Mouse (Mus musculus): ENCODE results near the gene Zkscan16. TPM values are rescaled to one million over a fixed set of nuclear protein-coding genes. Genes with fewer than 3 reads are reported as not detected.
A peak's percentile ranks its signal among the peaks of the same experiment; 100 is the strongest.

Zkscan16 gene
- polyA plus RNA-seq, 1 experiment from 2014 or later = not detected

DNA sequence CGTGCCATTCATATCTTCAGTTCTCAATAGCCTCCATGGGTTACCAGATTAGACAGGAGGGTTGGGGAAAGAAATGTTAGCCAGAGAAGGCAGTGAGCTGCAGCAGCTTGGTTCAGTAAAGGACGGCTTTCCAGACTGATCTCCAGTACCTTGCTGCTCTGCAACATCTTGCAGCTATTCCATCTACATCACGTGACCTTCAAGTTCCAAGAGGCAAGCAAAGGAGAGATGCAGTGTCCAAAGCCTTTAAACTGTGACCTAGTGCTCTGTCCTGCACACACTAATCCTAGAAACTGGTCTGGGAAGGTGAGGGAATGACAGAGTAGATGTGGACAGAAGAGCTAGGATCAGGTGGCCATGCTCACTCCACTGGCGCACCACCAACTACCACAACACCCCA is 19.8 kb downstream of the Zkscan16 start:
- H3K9ac ChIP-seq (ENCODE audit: low read length) = no peak overlapping the region
- no peak overlapping the region for H3K27ac ChIP-seq (ENCODE audit: low read length)
- no peaks in the 10 kb centered on the region for H3K9me3 ChIP-seq (replicated peaks; ENCODE audit: control insufficient read depth, low read length)
- no peaks in the 10 kb centered on the region for H3K4me1 ChIP-seq (ENCODE audit: control insufficient read depth, insufficient read depth, low read length)
- ATAC-seq (replicated peaks; ENCODE audit: extremely low read depth, insufficient read depth, low FRiP score) = no peak
- H3K4me2 ChIP-seq (ENCODE audit: low read depth, low read length) = no peak overlapping the region
- no peaks in the 10 kb centered on the region for H3K27me3 ChIP-seq (ENCODE audit: control insufficient read depth, insufficient read depth, low read length)
- H3K36me3 ChIP-seq (ENCODE audit: control insufficient read depth, insufficient read depth) = no peaks in the 10 kb centered on the region
- no peak overlapping the region for H3K4me3 ChIP-seq (ENCODE audit: low read length)
- WGBS = 84% methylated on average over 4 of the region's 4 CpGs

DNA sequence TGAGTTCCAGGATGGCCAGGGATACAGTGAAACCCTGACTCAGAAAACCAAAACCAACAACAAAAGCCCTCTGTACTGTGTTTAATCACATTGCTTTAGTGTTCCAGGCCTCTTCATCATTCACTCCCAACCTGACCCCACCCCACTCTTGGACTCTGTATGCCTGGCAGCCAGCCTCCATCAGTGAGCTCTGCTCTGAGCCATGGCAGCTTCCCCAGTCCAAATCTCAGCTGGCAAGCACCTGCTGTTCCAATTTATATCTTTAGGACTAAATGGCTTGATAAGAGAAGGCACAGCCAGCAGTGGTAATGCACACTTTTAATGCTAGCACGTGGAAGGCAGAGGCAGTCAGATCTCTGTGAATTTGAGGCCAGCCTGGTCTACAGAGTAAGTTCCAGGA is 21.7 kb downstream of the Zkscan16 start:
- no peaks in the 10 kb centered on the region for H3K27me3 ChIP-seq (ENCODE audit: control insufficient read depth, insufficient read depth, low read length)
- no peak overlapping the region for H3K4me3 ChIP-seq (ENCODE audit: low read length)
- H3K27ac ChIP-seq (ENCODE audit: low read length) = no peak overlapping the region
- 72% methylated on average over 1 of the region's 1 CpGs for WGBS
- no peaks in the 10 kb centered on the region for H3K4me1 ChIP-seq (ENCODE audit: control insufficient read depth, insufficient read depth, low read length)
- ATAC-seq (replicated peaks; ENCODE audit: extremely low read depth, insufficient read depth, low FRiP score) = no peak
- no peaks in the 10 kb centered on the region for H3K9me3 ChIP-seq (replicated peaks; ENCODE audit: control insufficient read depth, low read length)
- no peak overlapping the region for H3K9ac ChIP-seq (ENCODE audit: low read length)
- no peaks in the 10 kb centered on the region for H3K36me3 ChIP-seq (ENCODE audit: control insufficient read depth, insufficient read depth)
- no peak overlapping the region for H3K4me2 ChIP-seq (ENCODE audit: low read depth, low read length)

DNA sequence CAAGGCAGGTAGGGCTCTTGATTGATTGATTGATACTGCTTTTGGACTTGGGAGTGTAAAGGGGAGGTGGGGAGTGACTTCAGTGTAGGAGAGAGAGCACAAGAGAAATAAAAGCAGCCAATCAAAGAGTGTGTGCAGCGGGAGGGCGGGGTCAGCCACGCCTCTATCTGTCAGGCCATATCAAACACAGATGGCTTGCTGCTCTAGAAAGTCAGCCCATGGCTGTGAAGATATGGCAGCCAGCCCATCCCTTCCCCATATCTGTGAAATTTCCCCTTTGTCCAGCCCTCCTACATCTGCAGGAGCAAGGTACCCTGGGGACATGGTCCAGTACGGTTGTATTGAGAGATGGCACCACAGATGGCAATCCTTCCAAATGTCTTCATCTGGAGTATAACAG is 27.2 kb downstream of the Zkscan16 start:
- Histone ChIP-seq H3K9me3 (replicated peaks; ENCODE audit: control insufficient read depth, low read length) (0 out of 2 replicates have a peak, but pooled peaks cover 2% of the 10 kb centered on the region), H3K27ac (ENCODE audit: low read length) (no peak overlapping the region)
- ATAC-seq (replicated peaks; ENCODE audit: extremely low read depth, insufficient read depth, low FRiP score) = no peak

DNA sequence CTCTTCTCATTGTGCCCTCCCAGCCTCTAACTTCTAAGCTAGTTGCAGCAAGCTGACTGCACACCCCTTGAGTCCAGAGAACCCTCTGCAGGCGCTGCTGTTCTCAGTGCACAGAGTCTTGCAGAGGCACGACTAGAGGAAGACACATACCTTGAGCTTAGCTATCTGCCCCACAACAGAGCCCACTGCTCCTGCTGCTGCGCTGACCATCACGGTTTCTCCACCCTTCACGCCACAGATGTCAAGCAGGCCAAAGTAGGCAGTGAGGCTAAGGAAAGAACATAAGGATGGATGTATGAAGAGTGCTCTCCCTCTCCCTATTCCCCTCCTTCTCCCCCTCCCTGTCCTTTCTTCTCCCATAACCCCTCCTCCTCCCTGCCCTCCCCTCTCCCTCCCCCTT is 32.3 kb downstream of the Zkscan16 start:
- H3K4me1 ChIP-seq (ENCODE audit: control insufficient read depth, insufficient read depth, low read length) = no peaks in the 10 kb centered on the region
- no peaks in the 10 kb centered on the region for H3K27me3 ChIP-seq (ENCODE audit: control insufficient read depth, insufficient read depth, low read length)
- H3K9me3 ChIP-seq (replicated peaks; ENCODE audit: control insufficient read depth, low read length) = 0 out of 2 replicates have a peak, but pooled peaks cover 2% of the 10 kb centered on the region
- no peak overlapping the region for H3K4me3 ChIP-seq (ENCODE audit: low read length)
- H3K4me2 ChIP-seq (ENCODE audit: low read depth, low read length) = no peak overlapping the region
- no peak for ATAC-seq (replicated peaks; ENCODE audit: extremely low read depth, insufficient read depth, low FRiP score)
- 83% methylated on average over 5 of the region's 5 CpGs for WGBS
- H3K36me3 ChIP-seq (ENCODE audit: control insufficient read depth, insufficient read depth) = peaks cover 2% of the 10 kb centered on the region; the same call in 1 of the 2 replicates
- H3K27ac ChIP-seq (ENCODE audit: low read length) = no peak overlapping the region
- H3K9ac ChIP-seq (ENCODE audit: low read length) = no peak overlapping the region

More for the DNA sequence above, 27.2 kb downstream of the Zkscan16 start:
- 82% methylated on average over 4 of the region's 4 CpGs for WGBS
- H3K4me3 ChIP-seq (ENCODE audit: low read length) = no peak overlapping the region
- no peaks in the 10 kb centered on the region for H3K27me3 ChIP-seq (ENCODE audit: control insufficient read depth, insufficient read depth, low read length)
- H3K4me2 ChIP-seq (ENCODE audit: low read depth, low read length) = no peak overlapping the region
- no peak overlapping the region for H3K9ac ChIP-seq (ENCODE audit: low read length)
- H3K4me1 ChIP-seq (ENCODE audit: control insufficient read depth, insufficient read depth, low read length) = no peaks in the 10 kb centered on the region
- no peaks in the 10 kb centered on the region; the same call in 1 of the 2 replicates for H3K36me3 ChIP-seq (ENCODE audit: control insufficient read depth, insufficient read depth)

DNA sequence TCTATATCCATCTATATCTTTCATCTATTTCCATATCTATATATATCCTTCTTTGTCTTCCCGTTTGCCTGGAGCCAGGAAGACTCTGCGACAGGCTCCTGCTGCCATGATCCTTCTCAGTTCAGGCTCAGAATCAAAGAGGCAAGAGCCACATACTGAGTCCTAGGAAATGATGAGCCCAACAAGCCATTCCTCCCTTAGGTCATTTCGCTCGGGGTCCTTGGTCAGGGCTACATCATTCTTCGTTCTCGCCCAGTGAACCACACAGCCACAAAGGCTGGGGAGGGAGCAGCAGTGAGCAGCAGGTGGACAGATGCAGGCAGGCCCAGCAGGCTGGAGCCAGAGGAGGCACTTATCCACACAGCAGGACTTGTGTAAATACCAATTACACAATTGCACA is 38.0 kb downstream of the Zkscan16 start:
- H3K27me3 ChIP-seq (ENCODE audit: control insufficient read depth, insufficient read depth, low read length) = no peaks in the 10 kb centered on the region
- H3K4me1 ChIP-seq (ENCODE audit: control insufficient read depth, insufficient read depth, low read length) = peaks cover 3% of the 10 kb centered on the region
- no peak overlapping the region for H3K4me2 ChIP-seq (ENCODE audit: low read depth, low read length)
- WGBS = 82% methylated on average over 6 of the region's 6 CpGs
- no peak overlapping the region for H3K4me3 ChIP-seq (ENCODE audit: low read length)
- peaks cover 2% of the 10 kb centered on the region; the same call in 1 of the 2 replicates for H3K36me3 ChIP-seq (ENCODE audit: control insufficient read depth, insufficient read depth)
- H3K27ac ChIP-seq (ENCODE audit: low read length) = no peak overlapping the region
- ATAC-seq (replicated peaks; ENCODE audit: extremely low read depth, insufficient read depth, low FRiP score) = no peak
- no peaks in the 10 kb centered on the region for H3K9me3 ChIP-seq (replicated peaks; ENCODE audit: control insufficient read depth, low read length)
- H3K9ac ChIP-seq (ENCODE audit: low read length) = no peak overlapping the region

DNA sequence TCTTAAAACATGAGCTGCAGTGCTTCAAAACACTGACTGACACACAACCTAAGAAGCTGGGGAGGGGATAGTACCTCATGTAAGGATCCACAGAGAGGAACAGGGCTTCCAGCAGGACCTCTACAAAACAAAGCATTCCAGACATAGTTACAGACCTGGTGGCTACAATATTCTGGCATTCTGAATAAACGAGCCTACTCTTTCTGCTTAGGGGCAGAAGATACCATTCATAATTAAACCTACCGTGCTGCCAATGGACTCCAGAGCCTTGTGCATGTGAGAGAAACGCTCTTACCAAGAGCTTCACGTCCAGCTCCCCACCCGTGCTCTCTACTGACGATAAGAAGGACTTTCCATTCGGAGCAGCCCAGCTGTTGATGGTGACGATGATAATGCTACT is 39.4 kb downstream of the Zkscan16 start:
- Histone ChIP-seq H3K4me2 (ENCODE audit: low read depth, low read length) (no peak overlapping the region), H3K9me3 (replicated peaks; ENCODE audit: control insufficient read depth, low read length) (no peaks in the 10 kb centered on the region), H3K4me3 (ENCODE audit: low read length) (no peak overlapping the region), H3K9ac (ENCODE audit: low read length) (no peak overlapping the region), H3K27ac (ENCODE audit: low read length) (no peak overlapping the region), H3K36me3 (ENCODE audit: control insufficient read depth, insufficient read depth) (no peaks in the 10 kb centered on the region; the same call in 1 of the 2 replicates), H3K27me3 (ENCODE audit: control insufficient read depth, insufficient read depth, low read length) (no peaks in the 10 kb centered on the region), H3K4me1 (ENCODE audit: control insufficient read depth, insufficient read depth, low read length) (peaks cover 3% of the 10 kb centered on the region)
- 75% methylated on average over 8 of the region's 8 CpGs for WGBS
- no peak for ATAC-seq (replicated peaks; ENCODE audit: extremely low read depth, insufficient read depth, low FRiP score)

DNA sequence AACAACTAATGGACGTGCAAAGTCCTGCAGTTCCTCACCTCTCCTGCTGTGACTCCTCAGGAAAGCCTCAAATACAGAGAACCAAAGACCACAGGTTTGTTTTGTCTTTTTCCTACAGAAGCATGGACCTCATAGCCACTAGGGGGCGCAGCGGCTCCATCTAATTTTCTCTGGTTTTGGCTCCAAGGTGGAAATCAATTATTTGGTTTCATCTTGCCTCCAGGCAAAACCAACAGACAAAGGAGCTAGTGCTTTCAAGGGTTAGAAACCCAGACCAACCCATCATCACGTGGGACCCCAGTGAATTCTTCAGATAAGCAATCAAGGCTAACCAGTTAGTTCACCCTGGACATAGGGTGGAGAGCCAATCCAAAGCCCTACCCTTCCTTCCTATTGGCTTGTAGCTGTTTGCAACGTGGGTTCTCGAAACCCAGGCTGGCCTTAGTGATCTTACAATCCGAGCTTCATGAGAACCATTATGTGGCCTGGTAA is 41.8 kb downstream of the Zkscan16 start:
- Histone ChIP-seq H3K27ac (ENCODE audit: low read length) (no peak overlapping the region), H3K4me3 (ENCODE audit: low read length) (no peak overlapping the region), H3K36me3 (ENCODE audit: control insufficient read depth, insufficient read depth) (no peaks in the 10 kb centered on the region), H3K4me1 (ENCODE audit: control insufficient read depth, insufficient read depth, low read length) (peaks cover 3% of the 10 kb centered on the region), H3K9me3 (replicated peaks; ENCODE audit: control insufficient read depth, low read length) (no peaks in the 10 kb centered on the region), H3K4me2 (ENCODE audit: low read depth, low read length) (no peak overlapping the region), H3K27me3 (ENCODE audit: control insufficient read depth, insufficient read depth, low read length) (peaks cover 2% of the 10 kb centered on the region; the same call in 1 of the 2 replicates), H3K9ac (ENCODE audit: low read length) (no peak overlapping the region)
- 18% methylated on average over 7 of the region's 7 CpGs for WGBS
- ATAC-seq (replicated peaks; ENCODE audit: extremely low read depth, insufficient read depth, low FRiP score) = no peak

DNA sequence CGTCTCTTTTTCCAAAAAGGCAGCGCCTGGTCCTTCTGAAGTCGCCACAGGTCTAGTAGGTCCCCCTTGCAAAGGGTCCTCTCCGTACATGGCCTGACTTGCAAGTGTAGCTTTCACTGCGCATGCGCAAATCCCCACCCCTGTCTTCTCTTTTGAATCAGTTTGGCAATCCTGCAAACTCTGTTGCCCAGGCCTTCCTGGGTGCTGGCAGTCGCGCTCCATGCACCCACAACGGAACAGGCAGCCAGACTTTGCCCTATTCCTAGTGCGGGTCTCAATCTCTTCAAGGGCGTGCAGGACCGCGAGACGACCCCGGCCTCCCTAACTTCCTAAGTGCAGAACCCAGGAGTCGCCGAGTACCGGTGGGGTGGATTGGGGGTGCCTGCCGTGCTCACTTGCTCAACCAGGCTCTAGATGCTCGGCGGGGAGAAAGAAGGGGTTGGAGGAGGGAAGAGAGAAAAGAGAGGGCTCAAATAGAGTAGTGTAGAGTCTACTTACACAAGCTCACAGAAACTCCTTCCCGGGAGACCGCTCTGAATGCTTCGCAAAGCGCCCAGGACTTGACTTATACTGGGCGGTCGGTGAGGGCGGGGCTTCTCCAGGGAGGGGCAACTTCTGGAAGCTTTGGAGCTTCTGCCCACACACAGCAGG is 43.2 kb downstream of the Zkscan16 start, which contains the start of gene Ptgr1:
Gene Ptgr1, minus strand, starts transcription at position 580 of the 651 bp plus-strand sequence.
- 2% methylated on average over 28 of the region's 28 CpGs for WGBS
- Histone ChIP-seq H3K4me1 (ENCODE audit: control insufficient read depth, insufficient read depth, low read length) (peaks cover 3% of the 10 kb centered on the region), H3K4me2 (ENCODE audit: low read depth, low read length) (peak within 1 kb of the TSS; percentile 87), H3K9me3 (replicated peaks; ENCODE audit: control insufficient read depth, low read length) (no peaks in the 10 kb centered on the region), H3K4me3 (ENCODE audit: low read length) (peak within 1 kb of the TSS; percentile 83), H3K9ac (ENCODE audit: low read length) (peak within 1 kb of the TSS; percentile 78), H3K36me3 (ENCODE audit: control insufficient read depth, insufficient read depth) (no peaks in the 10 kb centered on the region), H3K27ac (ENCODE audit: low read length) (peak within 1 kb of the TSS; percentile 33), H3K27me3 (ENCODE audit: control insufficient read depth, insufficient read depth, low read length) (peaks cover 2% of the 10 kb centered on the region; the same call in 1 of the 2 replicates)
- peak; percentile 72 for ATAC-seq (replicated peaks; ENCODE audit: extremely low read depth, insufficient read depth, low FRiP score)

DNA sequence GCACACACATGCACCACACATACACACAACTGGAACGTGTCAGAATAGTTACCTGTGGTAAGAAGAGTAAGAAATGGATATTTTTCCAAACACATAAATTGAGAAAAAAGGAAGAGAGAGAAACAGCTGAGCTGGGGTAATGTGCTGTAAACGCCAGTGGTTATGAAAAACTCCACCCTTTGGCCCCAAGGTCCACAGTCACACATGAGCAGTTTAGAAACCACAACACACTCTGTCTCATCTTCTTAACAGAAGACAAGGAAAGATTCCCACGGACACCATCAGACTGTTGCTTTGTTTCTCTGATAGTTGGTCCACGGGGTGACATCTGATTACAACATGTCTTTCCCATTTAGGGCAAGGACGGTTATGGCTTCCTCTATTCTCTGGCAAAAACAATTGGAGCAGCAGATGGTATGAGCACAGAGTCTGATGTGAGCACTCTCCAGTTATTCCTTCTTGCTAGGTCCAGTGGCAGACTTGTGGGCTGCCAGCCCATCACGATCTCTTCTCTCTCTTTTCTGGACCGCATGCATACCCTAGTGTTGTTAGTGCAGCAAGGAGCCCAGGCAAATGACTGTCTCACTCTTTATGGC is 46.0 kb downstream of the Zkscan16 start:
- 77% methylated on average over 7 of the region's 7 CpGs for WGBS

More for the DNA sequence above, 46.0 kb downstream of the Zkscan16 start:
- Histone ChIP-seq H3K4me3 (ENCODE audit: low read length) (no peak overlapping the region), H3K27ac (ENCODE audit: low read length) (no peak overlapping the region), H3K9me3 (replicated peaks; ENCODE audit: control insufficient read depth, low read length) (no peaks in the 10 kb centered on the region), H3K9ac (ENCODE audit: low read length) (no peak overlapping the region), H3K36me3 (ENCODE audit: control insufficient read depth, insufficient read depth) (no peaks in the 10 kb centered on the region), H3K4me1 (ENCODE audit: control insufficient read depth, insufficient read depth, low read length) (peaks cover 3% of the 10 kb centered on the region), H3K4me2 (ENCODE audit: low read depth, low read length) (no peak overlapping the region), H3K27me3 (ENCODE audit: control insufficient read depth, insufficient read depth, low read length) (peaks cover 2% of the 10 kb centered on the region; the same call in 1 of the 2 replicates)
- no peak for ATAC-seq (replicated peaks; ENCODE audit: extremely low read depth, insufficient read depth, low FRiP score)
